Mouse (Mus musculus): ENCODE results near the gene Aagab.

Gene Aagab

GRCm38 (mm10) chr9:63672797-63673493, 70.5 kb downstream of the Aagab start:
- no peak for DNase-seq (ENCODE audit: extremely low spot score)

- DNase-seq (ENCODE audit: extremely low spot score) = no peak
Observed at GRCm38 (mm10) chr9:63673494-63673805, 71.0 kb downstream of the Aagab start.

- DNase-seq (ENCODE audit: extremely low spot score) = no peak
Observed at GRCm38 (mm10) chr9:63674613-63675012, 72.2 kb downstream of the Aagab start.

- DNase-seq (ENCODE audit: extremely low spot score) = no peak
Observed at GRCm38 (mm10) chr9:63677621-63678020, 75.2 kb downstream of the Aagab start.

- DNase-seq (ENCODE audit: extremely low spot score) = no peak
Observed at GRCm38 (mm10) chr9:63678076-63678475, 75.6 kb downstream of the Aagab start.

GRCm38 (mm10) chr9:63682301-63682700, 79.8 kb downstream of the Aagab start:
- no peak for DNase-seq (ENCODE audit: extremely low spot score)

- DNase-seq (ENCODE audit: extremely low spot score) = no peak
Observed at GRCm38 (mm10) chr9:63682943-63683342, 80.5 kb downstream of the Aagab start.

- no peak for DNase-seq (ENCODE audit: extremely low spot score)
Observed at GRCm38 (mm10) chr9:63684277-63684676, 81.8 kb downstream of the Aagab start.

GRCm38 (mm10) chr9:63685352-63685751, 82.9 kb downstream of the Aagab start:
- DNase-seq (ENCODE audit: extremely low spot score) = no peak

- no peak for DNase-seq (ENCODE audit: extremely low spot score)
Observed at GRCm38 (mm10) chr9:63687413-63688015, 85.1 kb downstream of the Aagab start.

GRCm38 (mm10) chr9:63690511-63690910, 88.1 kb downstream of the Aagab start:
- no peak for DNase-seq (ENCODE audit: extremely low spot score)

- no peak for DNase-seq (ENCODE audit: extremely low spot score)
Observed at GRCm38 (mm10) chr9:63691960-63692359, 89.5 kb downstream of the Aagab start.
